Mouse (Mus musculus) neural tube, embryonic 15.5 days (tissue): Measurements from ENCODE around the gene Treh. TPM values are rescaled to one million over a fixed set of nuclear protein-coding genes. Genes with fewer than 3 reads are reported as not detected.

ENCODE experiments used
- ATAC-seq: fragments of 200-750 bp; cut with Nextera tagmentation; 2 replicates; pipeline ENCODE4 v1.8.0; 2017; ENCODE audit warnings: mild to moderate bottlenecking, moderate TSS enrichment, moderate library complexity; ENCODE audit not compliant: low FRiP score
- H3K27ac ChIP-seq: fragments of 300-500 bp; sonication (generic); replicated peaks from 2 replicates; pipeline ENCODE4 v1.5.1; 2015; ENCODE audit warnings: mild to moderate bottlenecking, inconsistent platforms
- H3K27me3 ChIP-seq: fragments of 300-500 bp; sonication (generic); replicated peaks from 2 replicates; pipeline ENCODE4 v1.6.1; 2015; ENCODE audit warnings: inconsistent platforms
- H3K36me3 ChIP-seq: fragments of 300-500 bp; sonication (generic); 2 replicates; pipeline ENCODE4 v1.6.1; 2015; ENCODE audit warnings: inconsistent platforms
- H3K4me1 ChIP-seq: fragments of 300-500 bp; sonication (generic); 2 replicates; pipeline ENCODE4 v1.6.1; 2015; ENCODE audit warnings: inconsistent platforms
- H3K4me2 ChIP-seq: fragments of 300-500 bp; sonication (generic); 2 replicates; pipeline ENCODE4 v1.6.1; 2015; ENCODE audit warnings: inconsistent platforms, mild to moderate bottlenecking, moderate library complexity
- H3K4me3 ChIP-seq: fragments of 300-500 bp; sonication (generic); replicated peaks from 2 replicates; pipeline ENCODE4 v1.5.1; 2015; ENCODE audit warnings: mild to moderate bottlenecking, inconsistent platforms
- H3K9ac ChIP-seq: fragments of 300-500 bp; sonication (generic); replicated peaks from 2 replicates; pipeline ENCODE4 v1.6.1; 2015; ENCODE audit warnings: mild to moderate bottlenecking, inconsistent platforms
- H3K9me3 ChIP-seq: fragments of 300-500 bp; sonication (generic); replicated peaks from 2 replicates; pipeline ENCODE4 v1.6.1; 2016; ENCODE audit warnings: inconsistent platforms
- WGBS: fragments of 180-500 bp; shearing (Covaris S2); methylation state at CpG from one replicate; pipeline ENCODE4 v1.1.7; 2015; ENCODE audit warnings: mixed read lengths; 5-methylcytosine and 5-hydroxymethylcytosine counted together
- polyA plus RNA-seq: library from polyadenylated mRNA; unstranded; fragments of >200 nt; fragmentation: Nextera tagmentation; extraction: Ambion mirVana; gene quantifications from 2 replicates; pipeline ENCODE4 v1.2.1, GENCODE M21; 2015

Treh gene
- polyA plus RNA-seq, 1 experiment from 2014 or later, result not detected

DNA sequence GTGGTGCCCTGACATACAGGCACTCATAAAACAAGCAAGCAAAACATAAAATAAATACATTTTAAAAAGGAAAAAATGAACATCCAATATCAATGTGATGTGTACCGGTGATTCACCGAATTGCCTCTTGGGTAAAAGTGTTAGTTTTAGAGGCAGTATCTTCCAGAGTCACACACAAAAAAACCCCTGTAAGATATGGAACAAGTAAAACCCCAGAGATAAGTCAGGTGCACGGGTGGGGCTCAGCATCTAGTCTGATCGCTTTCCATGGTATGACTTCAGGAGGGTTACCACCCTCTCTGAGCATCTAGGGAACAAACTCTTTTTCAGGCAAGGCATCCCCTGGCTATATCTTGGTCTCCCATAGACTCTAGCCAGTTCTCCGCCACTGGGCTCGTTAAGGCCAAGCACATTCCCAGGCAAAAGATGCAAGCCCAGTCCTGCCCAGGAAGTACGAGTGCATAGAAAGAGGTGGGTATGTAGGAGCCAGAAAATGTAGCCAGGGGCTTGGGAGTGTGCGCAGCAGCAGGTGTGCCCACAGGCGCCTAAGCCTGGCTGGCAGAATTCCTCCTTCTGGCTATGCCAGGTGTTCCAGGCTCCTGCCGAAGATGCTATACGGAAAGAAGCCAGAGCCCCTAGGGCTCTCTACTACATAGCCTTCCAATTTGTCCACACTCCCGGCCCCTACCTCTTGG is 46.1 kb downstream of the Treh start:
- ATAC-seq, result no peak
- H3K4me3 ChIP-seq, result no peak overlapping the region
- no peaks in the 10 kb centered on the region for H3K27me3 ChIP-seq
- peaks cover 61% of the 10 kb centered on the region for H3K4me1 ChIP-seq
- WGBS, result 81% methylated on average over 12 of the region's 12 CpGs
- H3K4me2 ChIP-seq, result peak overlapping the region; percentile 91
- peaks cover 31% of the 10 kb centered on the region for H3K36me3 ChIP-seq
- 0 out of 2 replicates have a peak overlapping the region, but pooled peaks have one; percentile 5 for H3K27ac ChIP-seq
- H3K9ac ChIP-seq, result no peak overlapping the region; the same call in 1 of the 2 replicates
- H3K9me3 ChIP-seq, result no peaks in the 10 kb centered on the region

DNA sequence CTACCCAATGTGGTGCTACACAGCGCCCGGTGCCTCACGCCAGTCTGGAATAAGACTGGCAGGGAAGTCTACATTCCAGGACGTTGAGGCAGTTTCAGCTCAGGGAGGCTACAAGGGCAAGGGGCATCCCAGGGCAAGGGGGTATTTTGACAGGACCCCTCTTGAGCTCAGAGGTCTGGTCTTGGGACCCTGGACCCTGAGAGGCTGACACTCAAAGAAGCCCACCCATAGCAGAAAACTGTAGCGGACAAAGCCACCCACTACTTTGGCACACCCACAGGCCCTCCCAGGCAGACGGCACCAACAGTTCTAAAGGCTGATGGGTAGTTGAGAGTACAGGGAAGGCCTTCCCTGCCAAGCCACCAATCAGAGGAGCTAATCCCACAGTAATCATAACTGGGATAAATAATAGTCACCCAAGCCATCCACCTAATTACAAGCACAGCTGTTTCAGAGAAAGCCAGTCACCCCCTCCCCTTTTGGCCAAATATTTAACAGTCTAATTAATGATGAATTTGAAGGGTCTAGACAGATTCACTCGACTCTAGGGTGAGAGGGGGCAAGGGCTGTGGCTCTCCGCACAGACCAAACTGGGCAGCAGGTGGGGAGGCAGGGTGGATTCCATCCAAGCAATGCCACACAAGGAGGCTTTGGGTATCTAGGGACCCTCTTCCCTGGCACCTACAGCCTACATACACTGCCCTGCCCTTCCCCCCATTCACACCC is 46.8 kb downstream of the Treh start:
- H3K9me3 ChIP-seq, result no peaks in the 10 kb centered on the region
- peak overlapping the region; percentile 91 for H3K4me2 ChIP-seq
- peaks cover 26% of the 10 kb centered on the region for H3K36me3 ChIP-seq
- H3K4me1 ChIP-seq, result peaks cover 68% of the 10 kb centered on the region
- peak overlapping the region; percentile 83 for H3K9ac ChIP-seq
- no peaks in the 10 kb centered on the region for H3K27me3 ChIP-seq
- ATAC-seq, result no peak
- peak overlapping the region; percentile 83; the same call in 1 of the 2 replicates for H3K27ac ChIP-seq
- WGBS, result 62% methylated on average over 8 of the region's 8 CpGs
- peak overlapping the region; percentile 70 for H3K4me3 ChIP-seq

DNA sequence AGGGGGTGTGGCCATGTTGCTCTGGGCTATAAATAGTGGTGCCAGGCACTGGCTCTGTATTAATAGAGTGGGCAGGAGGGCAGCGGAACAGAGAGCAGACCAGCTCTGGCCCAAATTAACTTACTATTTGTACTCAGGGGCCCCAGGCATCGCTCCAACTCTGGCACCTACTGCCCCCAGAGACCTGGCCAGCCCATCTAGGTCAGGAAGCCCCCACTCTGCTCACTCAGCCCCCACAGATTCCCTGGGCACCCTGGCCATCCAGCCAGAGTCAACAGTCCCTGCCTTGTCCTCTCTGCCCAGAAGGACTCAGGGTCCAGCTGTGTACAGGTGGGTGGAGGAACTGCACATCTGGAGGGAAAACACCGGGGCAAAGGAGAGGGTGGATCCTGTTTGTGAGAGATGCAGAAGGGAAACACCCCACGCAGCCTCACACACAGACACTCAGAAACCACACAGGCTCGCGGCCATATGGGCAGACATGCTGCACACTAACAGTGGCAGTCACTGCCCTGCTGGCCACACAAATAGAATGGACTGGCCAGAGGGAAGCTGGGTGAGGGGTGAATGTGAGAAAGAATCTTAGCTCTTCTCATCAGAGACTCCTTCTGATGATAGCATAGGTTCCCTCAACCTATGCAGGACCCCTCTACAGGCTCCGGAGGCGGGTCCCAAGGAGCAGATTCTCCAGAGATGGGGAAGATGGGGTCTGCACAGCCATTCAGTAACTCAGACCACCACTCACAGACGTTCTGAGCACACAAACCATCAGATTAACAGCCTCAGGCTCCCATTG is 47.5 kb downstream of the Treh start:
- Histone ChIP-seq H3K27ac (peak overlapping the region; percentile 83), H3K27me3 (no peaks in the 10 kb centered on the region), H3K4me3 (peak overlapping the region; percentile 70), H3K9me3 (no peaks in the 10 kb centered on the region), H3K4me1 (peaks cover 75% of the 10 kb centered on the region), H3K9ac (peak overlapping the region; percentile 83), H3K36me3 (peaks cover 20% of the 10 kb centered on the region), H3K4me2 (peak overlapping the region; percentile 91)
- peak; percentile 32 for ATAC-seq
- 10% methylated on average over 9 of the region's 9 CpGs for WGBS

DNA sequence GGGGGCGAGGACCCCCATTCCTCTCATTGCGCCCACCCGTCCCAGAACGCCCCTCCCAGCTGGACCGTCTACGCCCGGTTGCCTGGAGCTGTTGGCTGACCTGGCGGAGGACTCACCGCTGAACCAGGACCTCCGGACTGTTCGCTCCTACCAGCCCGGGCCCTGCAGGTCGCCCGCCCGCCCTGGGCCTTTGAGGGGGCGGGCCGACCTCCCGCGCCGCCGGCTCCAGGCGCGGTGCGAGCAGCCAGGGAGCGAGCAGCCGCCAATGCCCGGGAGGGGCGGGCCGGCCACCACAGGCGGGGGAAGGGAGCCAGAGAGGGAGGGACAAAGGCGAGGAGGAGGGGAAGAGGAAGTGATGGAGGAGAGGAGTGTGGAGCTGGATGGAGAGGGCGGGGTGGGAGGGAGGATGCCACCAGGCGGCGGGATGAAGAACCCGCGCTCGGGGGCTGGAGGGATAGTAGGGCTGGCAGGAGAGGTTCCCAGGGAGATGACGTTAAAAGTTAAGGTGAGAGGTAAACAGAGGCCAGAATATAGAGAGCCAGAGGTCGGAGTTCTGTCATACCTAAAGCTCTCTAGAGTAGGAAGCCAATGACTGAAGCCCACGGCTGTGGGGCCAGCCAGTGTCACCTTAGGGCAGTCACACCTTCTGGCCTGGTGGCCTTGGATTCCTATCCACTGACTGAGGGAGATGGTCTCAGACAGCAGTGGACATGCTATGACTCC is 48.3 kb downstream of the Treh start:
- Histone ChIP-seq H3K36me3 (peaks cover 12% of the 10 kb centered on the region), H3K4me1 (peaks cover 81% of the 10 kb centered on the region), H3K4me3 (peak overlapping the region; percentile 70), H3K27me3 (no peaks in the 10 kb centered on the region), H3K4me2 (peak overlapping the region; percentile 91), H3K9ac (peak overlapping the region; percentile 83), H3K9me3 (no peaks in the 10 kb centered on the region), H3K27ac (peak overlapping the region; percentile 83)
- WGBS, result 2% methylated on average over 38 of the region's 40 CpGs
- ATAC-seq, result peak; percentile 85

DNA sequence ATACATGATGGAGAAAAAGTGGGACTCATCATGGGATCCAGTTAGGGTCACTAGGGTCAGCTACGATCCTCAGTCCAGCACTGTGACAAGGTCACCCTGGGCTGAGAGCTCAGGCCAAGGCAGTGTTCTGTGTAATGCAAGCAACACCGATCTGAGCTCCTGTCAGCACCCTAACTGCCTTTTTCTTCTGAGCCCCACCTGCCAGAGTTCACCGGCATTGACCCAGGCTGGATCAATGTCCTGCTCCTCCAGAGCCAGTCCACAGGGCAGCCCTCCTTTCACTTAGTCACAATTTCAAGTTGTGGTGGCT is 48.8 kb downstream of the Treh start:
- H3K4me3 ChIP-seq, result peak overlapping the region; percentile 70; the same call in 1 of the 2 replicates
- peaks cover 7% of the 10 kb centered on the region; the same call in 1 of the 2 replicates for H3K36me3 ChIP-seq
- peak overlapping the region; percentile 83 for H3K27ac ChIP-seq
- H3K4me1 ChIP-seq, result peaks cover 86% of the 10 kb centered on the region
- ATAC-seq, result no peak
- H3K27me3 ChIP-seq, result no peaks in the 10 kb centered on the region
- peak overlapping the region; percentile 91 for H3K4me2 ChIP-seq
- H3K9ac ChIP-seq, result no peak overlapping the region
- H3K9me3 ChIP-seq, result no peaks in the 10 kb centered on the region
- 87% methylated on average over 3 of the region's 3 CpGs for WGBS

DNA sequence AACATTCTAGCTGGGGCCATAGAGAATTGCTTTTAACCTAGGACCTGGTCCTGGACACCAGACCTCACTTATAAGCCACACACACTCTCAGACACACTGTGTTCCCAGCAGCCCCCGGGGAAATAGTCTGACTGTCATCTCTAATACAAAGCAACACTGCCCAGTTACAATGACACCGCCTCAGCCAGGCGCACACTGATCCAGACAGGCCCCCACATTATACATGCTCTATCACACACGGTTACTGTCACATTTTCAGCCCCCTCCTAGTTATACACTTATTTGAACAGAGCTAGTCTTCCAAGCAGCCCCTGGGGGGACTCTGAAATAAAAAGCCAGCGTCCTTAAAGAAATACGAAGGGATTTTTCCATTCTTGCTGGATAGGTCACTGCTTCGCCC is 49.5 kb downstream of the Treh start:
- Histone ChIP-seq H3K9ac (no peak overlapping the region), H3K4me1 (peaks cover 85% of the 10 kb centered on the region), H3K27ac (peak overlapping the region; percentile 38; the same call in 1 of the 2 replicates), H3K9me3 (no peaks in the 10 kb centered on the region), H3K4me3 (no peak overlapping the region), H3K4me2 (no peak overlapping the region), H3K36me3 (0 out of 2 replicates have a peak, but pooled peaks cover 1% of the 10 kb centered on the region), H3K27me3 (no peaks in the 10 kb centered on the region)
- WGBS, result 47% methylated on average over 7 of the region's 7 CpGs
- ATAC-seq, result no peak

DNA sequence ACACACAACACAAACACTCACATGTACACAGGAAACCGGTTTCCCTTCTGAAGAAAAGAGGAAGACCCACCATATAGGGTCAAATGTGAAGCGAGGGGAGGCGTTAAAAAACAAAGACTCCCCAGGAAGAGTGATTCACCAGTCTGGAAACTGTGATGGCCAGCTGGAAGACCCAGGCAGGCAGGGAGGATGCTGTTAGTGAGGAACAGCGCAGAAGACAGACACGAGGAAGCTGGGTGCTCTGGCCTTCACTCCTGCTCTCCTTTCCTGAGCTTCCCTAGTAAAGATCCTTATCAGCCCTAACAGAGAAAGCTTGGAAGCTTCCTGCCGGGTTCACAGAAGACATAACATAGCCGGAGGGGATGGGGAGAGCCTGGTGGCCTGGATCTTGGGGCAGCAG is 50.0 kb downstream of the Treh start:
- Histone ChIP-seq H3K4me1 (peaks cover 81% of the 10 kb centered on the region), H3K4me3 (no peak overlapping the region), H3K9me3 (no peaks in the 10 kb centered on the region), H3K27ac (peak overlapping the region; percentile 38; the same call in 1 of the 2 replicates), H3K9ac (no peak overlapping the region), H3K36me3 (no peaks in the 10 kb centered on the region), H3K27me3 (no peaks in the 10 kb centered on the region), H3K4me2 (no peak overlapping the region)
- WGBS, result 39% methylated on average over 7 of the region's 7 CpGs
- no peak for ATAC-seq

DNA sequence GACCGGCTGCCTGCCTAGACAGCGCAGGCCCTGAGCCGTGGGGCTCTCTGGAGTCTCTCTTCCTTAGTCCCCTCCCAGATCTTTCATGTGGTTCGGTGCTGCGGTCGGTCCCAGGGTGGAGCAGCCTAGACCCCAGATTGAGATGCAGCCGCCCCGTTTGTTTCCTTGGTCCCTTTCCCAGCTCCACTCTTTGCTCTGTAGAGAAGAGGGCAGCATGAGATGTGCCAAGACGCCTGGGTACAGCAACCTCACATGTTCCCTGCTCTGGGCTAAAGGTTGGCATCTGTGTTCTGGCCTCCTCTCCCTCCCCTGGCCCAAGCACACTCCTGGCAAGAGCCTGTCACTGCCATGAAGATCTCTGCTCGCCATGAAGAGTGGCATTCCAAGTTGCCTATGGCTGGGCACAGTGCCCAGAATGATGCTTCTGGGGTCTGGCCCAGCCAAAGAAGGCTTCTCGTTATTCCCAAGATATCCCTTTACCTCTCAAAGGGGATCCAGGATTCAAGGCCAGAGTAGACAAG is 50.5 kb downstream of the Treh start:
- no peak overlapping the region for H3K9ac ChIP-seq
- WGBS, result 63% methylated on average over 11 of the region's 11 CpGs

DNA sequence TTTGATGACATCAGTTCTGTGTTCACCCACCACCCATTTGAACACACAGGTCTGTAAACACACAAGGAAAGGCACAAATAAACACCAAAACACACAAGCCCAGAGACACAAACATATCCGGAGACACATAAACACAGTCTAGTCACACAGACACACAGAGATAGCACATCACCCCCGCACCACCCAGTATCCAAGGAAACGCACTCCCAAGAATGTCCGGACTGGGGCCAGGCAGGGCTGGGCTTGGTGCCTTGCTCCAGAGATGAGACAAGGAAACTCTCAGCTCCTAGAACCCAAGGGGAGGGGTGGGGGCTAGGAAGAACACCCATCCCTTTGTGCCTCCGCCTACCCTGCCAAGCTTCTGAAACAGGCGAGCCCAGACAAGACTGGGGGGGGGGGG is 51.2 kb downstream of the Treh start:
- no peaks in the 10 kb centered on the region for H3K27me3 ChIP-seq
- peaks cover 72% of the 10 kb centered on the region for H3K4me1 ChIP-seq
- peak overlapping the region; percentile 38 for H3K27ac ChIP-seq
- no peak overlapping the region for H3K4me2 ChIP-seq
- H3K9me3 ChIP-seq, result no peaks in the 10 kb centered on the region
- H3K36me3 ChIP-seq, result no peaks in the 10 kb centered on the region
- 40% methylated on average over 6 of the region's 6 CpGs for WGBS
- H3K9ac ChIP-seq, result no peak overlapping the region
- H3K4me3 ChIP-seq, result no peak overlapping the region
- ATAC-seq, result no peak; the same call in 1 of the 2 replicates

More for the DNA sequence above, 50.5 kb downstream of the Treh start:
- no peak overlapping the region for H3K4me2 ChIP-seq
- H3K27ac ChIP-seq, result peak overlapping the region; percentile 38
- no peaks in the 10 kb centered on the region for H3K9me3 ChIP-seq
- H3K4me3 ChIP-seq, result no peak overlapping the region
- H3K36me3 ChIP-seq, result no peaks in the 10 kb centered on the region
- H3K4me1 ChIP-seq, result peaks cover 77% of the 10 kb centered on the region
- H3K27me3 ChIP-seq, result no peaks in the 10 kb centered on the region
- no peak for ATAC-seq

DNA sequence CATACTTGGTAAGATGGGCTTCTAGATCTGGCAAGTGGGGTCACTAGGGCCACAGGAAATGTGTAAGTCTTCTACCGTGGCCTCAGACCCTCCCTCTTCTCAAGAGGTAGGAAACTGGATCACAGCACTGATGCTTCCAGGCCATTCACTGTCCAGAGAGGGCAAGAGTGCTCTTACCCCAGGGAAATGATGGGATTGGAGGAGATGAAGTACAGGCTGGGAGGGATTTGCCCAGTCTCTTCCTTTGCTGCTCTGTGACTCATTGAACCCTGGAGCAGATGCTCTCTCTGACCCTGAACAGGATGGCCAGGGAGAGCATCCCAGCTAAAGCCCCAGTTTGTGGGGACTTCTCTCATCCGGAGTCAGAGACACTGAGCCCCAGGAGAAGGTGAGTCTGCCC is 51.6 kb downstream of the Treh start:
- H3K27me3 ChIP-seq, result no peaks in the 10 kb centered on the region
- WGBS, result 60% methylated on average over 2 of the region's 2 CpGs
- H3K27ac ChIP-seq, result peak overlapping the region; percentile 38
- H3K4me2 ChIP-seq, result no peak overlapping the region
- no peak for ATAC-seq
- H3K4me1 ChIP-seq, result peaks cover 68% of the 10 kb centered on the region
- H3K9ac ChIP-seq, result no peak overlapping the region
- no peaks in the 10 kb centered on the region for H3K9me3 ChIP-seq
- no peaks in the 10 kb centered on the region for H3K36me3 ChIP-seq
- H3K4me3 ChIP-seq, result no peak overlapping the region
